Mouse (Mus musculus) midbrain, embryonic 14.5 days (tissue): ENCODE measurements at regions not wholly inside any gene's neighbourhood (a gene's known extent, or its start where the extent isn't known, plus 50 kb on each side); places are given as distances from the start of the nearest gene placed in this dataset.
A peak's percentile ranks its signal among the peaks of the same experiment; 100 is the strongest.

ENCODE experiments used
- ATAC-seq: fragments of 200-750 bp; cut with Nextera tagmentation; 2 replicates; pipeline ENCODE4 v1.8.0; 2017; ENCODE audit warnings: moderate number of reproducible peaks, moderate library complexity; ENCODE audit not compliant: low FRiP score, low TSS enrichment
- DNase-seq: peaks from one replicate; pipeline ENCODE4 v3.0.0-alpha.2; 2015
- H3K27ac ChIP-seq: fragments of 300-500 bp; sonication (generic); replicated peaks from 2 replicates; pipeline ENCODE4 v1.5.1; 2014; ENCODE audit warnings: mild to moderate bottlenecking, low read depth, low read length, moderate library complexity
- H3K27me3 ChIP-seq: fragments of 300-500 bp; sonication (generic); 2 replicates; pipeline ENCODE4 v1.6.1; 2014; ENCODE audit warnings: low read length, control low read depth, mixed read lengths; ENCODE audit not compliant: control insufficient read depth, insufficient read depth
- H3K36me3 ChIP-seq: fragments of 300-500 bp; sonication (generic); 2 replicates; pipeline ENCODE4 v1.6.1; 2014; ENCODE audit warnings: low read length, control low read depth; ENCODE audit not compliant: control insufficient read depth, insufficient read depth
- H3K4me1 ChIP-seq: fragments of 300-500 bp; sonication (generic); 2 replicates; pipeline ENCODE4 v1.6.1; 2014; ENCODE audit warnings: mild to moderate bottlenecking, antibody characterized with exemption, low read length, control low read depth; ENCODE audit not compliant: control insufficient read depth, insufficient read depth
- H3K4me2 ChIP-seq: fragments of 300-500 bp; sonication (generic); 2 replicates; pipeline ENCODE4 v1.6.1; 2014; ENCODE audit warnings: mild to moderate bottlenecking, low read length, moderate library complexity
- H3K4me3 ChIP-seq: fragments of 300-500 bp; sonication (generic); replicated peaks from 2 replicates; pipeline ENCODE4 v1.5.1; 2014; ENCODE audit warnings: low read depth, low read length
- H3K9ac ChIP-seq: fragments of 300-500 bp; sonication (generic); replicated peaks from 2 replicates; pipeline ENCODE4 v1.6.1; 2014; ENCODE audit warnings: mild to moderate bottlenecking, low read length, moderate library complexity
- H3K9me3 ChIP-seq: fragments of 300-500 bp; sonication (generic); 2 replicates; pipeline ENCODE4 v1.6.1; 2016; ENCODE audit warnings: low read length, control low read depth, mixed read lengths; ENCODE audit not compliant: control insufficient read depth
- WGBS: fragments of 180-500 bp; shearing (Covaris S2); extraction: QIAGEN DNeasy Blood & Tissue Kit; methylation state at CpG from one replicate; pipeline ENCODE4 v1.1.7; 2014; 5-methylcytosine and 5-hydroxymethylcytosine counted together

DNA sequence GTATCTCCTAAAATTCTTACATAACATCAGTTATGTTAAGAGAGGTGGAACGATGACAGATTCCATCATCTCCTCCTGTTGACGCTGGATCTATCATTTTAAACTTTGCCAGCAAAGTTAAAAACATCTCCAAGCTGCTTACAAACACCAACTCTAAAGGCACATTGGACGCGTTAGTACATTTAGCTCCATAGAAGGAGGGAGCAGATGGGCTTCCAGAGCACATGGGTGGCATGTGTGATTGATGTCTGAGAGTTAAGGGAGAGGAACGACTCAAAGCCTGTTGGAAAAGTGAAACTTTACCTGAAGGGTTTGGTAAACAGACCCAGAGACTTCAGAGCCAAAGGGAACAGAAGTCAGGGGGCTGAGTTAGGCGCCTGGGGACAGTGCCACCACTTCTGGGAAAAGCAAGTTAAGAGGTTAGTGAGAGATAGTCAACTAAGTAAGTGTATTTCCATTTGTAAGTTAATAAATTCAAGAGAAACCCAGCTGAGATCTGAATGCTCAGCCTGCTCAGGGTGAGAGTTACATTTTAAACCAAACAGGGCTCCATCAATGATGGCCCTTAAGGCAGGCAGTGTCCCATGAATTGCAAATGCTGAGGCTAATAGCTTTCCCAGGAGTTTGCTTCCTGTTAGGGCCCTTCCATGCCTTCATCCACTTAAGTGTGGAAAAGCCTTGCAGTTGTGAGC is 430.3 kb upstream of the Adamts16 start:
- Histone ChIP-seq H3K36me3 (no peaks in the 10 kb centered on the region), H3K9me3 (no peaks in the 10 kb centered on the region), H3K4me1 (no peaks in the 10 kb centered on the region), H3K27me3 (no peaks in the 10 kb centered on the region), H3K9ac (no peak overlapping the region), H3K4me2 (no peak overlapping the region), H3K27ac (no peak overlapping the region), H3K4me3 (no peak overlapping the region)
- no peak for DNase-seq
- WGBS: 80% methylated on average over 6 of the region's 6 CpGs
- no peak for ATAC-seq

DNA sequence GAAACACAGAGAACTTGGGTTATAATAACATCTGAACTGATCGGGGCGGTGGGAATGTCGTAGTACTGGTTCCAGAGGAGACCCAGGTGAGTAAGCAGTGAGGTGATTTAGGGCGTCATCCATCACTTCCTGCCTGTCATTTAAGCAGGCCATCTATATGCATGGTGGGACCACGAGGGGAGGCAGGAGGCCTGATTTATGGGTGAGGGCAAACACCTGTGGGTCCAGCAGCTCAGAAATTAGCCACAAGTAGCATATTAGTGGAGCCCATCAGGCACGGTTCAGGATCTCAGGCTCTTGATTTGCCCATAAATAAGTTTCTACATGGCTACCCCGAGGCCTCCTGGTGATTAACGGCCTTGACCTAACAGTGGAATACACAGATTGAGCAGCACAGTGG is 428.8 kb upstream of the Adamts16 start:
- 86% methylated on average over 8 of the region's 8 CpGs for WGBS
- Histone ChIP-seq H3K9me3 (no peaks in the 10 kb centered on the region), H3K4me2 (no peak overlapping the region), H3K27me3 (no peaks in the 10 kb centered on the region), H3K9ac (no peak overlapping the region), H3K36me3 (no peaks in the 10 kb centered on the region), H3K4me1 (no peaks in the 10 kb centered on the region), H3K4me3 (no peak overlapping the region), H3K27ac (no peak overlapping the region)
- no peak for ATAC-seq
- DNase-seq: no peak

DNA sequence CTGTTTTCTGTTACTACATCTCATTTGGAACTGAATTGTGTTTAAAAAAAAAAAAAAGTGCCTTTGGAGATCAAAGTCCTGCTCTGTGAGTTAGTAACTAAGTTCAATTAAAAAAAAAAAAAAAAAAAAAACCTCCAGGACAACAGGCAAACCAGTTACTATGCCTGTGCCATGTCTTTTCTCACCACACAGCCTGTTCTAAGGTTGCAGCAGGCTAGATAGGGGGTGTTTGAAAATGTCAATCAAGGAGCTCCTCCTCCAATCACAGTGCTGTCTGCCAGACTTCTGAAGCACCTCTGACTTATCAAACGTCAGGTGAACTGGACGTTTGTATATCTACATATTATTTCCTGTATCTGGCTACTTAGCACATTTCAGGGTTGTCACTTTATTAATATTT is 427.9 kb upstream of the Adamts16 start:
- DNase-seq (no peak), ATAC-seq (no peak)
- H3K9ac ChIP-seq: no peak overlapping the region
- no peaks in the 10 kb centered on the region for H3K27me3 ChIP-seq
- H3K4me1 ChIP-seq: no peaks in the 10 kb centered on the region
- H3K4me3 ChIP-seq: no peak overlapping the region
- WGBS: 72% methylated on average over 2 of the region's 2 CpGs
- H3K9me3 ChIP-seq: no peaks in the 10 kb centered on the region
- H3K27ac ChIP-seq: no peak overlapping the region
- H3K36me3 ChIP-seq: no peaks in the 10 kb centered on the region
- H3K4me2 ChIP-seq: no peak overlapping the region

DNA sequence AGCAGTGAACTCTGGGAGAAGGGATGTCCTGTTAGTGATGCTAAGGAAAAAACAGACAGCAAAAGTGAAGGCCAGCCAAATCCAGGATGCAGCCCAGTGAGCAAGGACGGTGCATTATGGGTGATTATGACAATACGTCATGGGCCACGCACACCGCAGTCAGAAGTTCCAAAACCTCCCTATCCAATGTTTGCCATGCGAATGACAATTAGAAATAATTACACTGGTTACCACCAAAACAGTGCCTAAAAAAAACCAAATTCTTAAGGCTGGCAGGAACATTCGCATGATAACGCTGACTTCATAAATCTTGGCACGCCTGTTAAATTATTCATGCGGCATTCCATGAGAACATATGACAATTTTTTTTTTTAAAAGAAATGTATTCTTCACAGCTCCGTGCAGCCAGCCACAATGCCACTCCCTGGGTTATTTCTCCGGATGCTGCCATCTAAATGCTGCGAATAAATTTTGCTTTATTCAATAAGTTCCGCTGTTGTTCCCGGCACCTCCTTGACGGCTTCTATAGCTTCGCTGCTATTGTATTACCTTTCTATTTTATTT is 421.8 kb upstream of the Adamts16 start:
- WGBS: 57% methylated on average over 16 of the region's 16 CpGs

DNA sequence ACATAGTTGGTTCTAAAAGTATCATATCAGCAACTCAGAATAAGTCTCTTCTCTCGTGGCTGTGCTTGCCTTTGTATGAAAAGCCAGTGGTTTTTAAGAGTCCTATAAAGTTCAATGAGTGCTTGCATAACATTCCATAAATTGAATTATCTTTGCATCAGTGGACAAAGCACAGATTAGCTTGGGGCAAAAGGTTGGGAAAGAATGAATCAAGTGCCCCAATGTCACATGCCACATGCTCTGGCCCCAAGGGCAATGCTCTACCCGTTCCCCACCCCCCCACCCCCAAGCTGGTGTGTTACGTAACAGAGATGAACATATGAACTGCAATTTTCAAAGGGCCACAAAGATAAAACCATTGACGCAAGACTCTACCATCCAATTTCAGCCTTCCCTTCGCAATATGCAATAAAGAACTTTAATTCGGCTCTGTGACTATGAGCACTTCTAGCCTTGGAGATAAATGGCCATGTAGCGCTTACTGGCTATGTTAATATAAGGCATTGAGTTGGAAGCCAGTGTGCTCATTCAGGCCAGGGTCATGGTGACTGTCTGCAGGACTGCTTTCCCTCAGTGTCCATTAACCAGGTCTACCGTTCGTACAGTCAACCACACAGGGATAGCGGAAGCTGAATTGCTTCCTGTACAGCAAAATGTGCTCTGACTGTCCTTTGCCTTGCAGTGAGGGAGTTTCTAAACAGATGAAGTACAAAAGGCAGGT is 421.1 kb upstream of the Adamts16 start:
- H3K27ac ChIP-seq: no peak overlapping the region
- H3K36me3 ChIP-seq: no peaks in the 10 kb centered on the region
- no peaks in the 10 kb centered on the region for H3K4me1 ChIP-seq
- no peaks in the 10 kb centered on the region for H3K9me3 ChIP-seq
- 74% methylated on average over 10 of the region's 10 CpGs for WGBS
- H3K4me2 ChIP-seq: no peak overlapping the region
- no peak for ATAC-seq
- no peaks in the 10 kb centered on the region for H3K27me3 ChIP-seq
- H3K4me3 ChIP-seq: no peak overlapping the region
- DNase-seq: no peak
- H3K9ac ChIP-seq: no peak overlapping the region

More for the DNA sequence above, 421.8 kb upstream of the Adamts16 start:
- H3K27me3 ChIP-seq: no peaks in the 10 kb centered on the region
- H3K9me3 ChIP-seq: no peaks in the 10 kb centered on the region
- H3K36me3 ChIP-seq: no peaks in the 10 kb centered on the region
- no peak overlapping the region for H3K4me3 ChIP-seq
- H3K27ac ChIP-seq: no peak overlapping the region
- DNase-seq (peak; percentile 52), ATAC-seq (no peak)
- H3K4me1 ChIP-seq: no peaks in the 10 kb centered on the region
- no peak overlapping the region for H3K9ac ChIP-seq
- H3K4me2 ChIP-seq: peak overlapping the region; percentile 35

DNA sequence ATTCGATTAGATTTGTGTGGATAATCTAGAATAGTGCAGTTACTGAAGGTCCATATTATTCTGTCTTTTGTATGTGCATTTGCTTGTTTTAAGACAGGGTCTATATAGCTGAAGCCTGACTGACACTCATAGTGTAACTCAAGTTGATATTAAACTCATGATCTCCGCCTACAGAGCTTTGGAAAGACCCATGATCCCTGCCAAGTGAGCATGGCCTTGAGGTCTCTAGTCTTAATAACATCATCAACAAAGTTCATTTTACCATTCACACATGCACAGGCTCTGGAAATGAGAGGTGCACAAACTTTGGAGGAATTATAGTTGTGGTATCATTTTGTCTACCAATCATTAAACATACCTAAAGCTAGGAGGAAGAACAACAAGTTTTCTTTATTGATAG is 412.4 kb upstream of the Adamts16 start:
- Histone ChIP-seq H3K4me1 (0 out of 2 replicates have a peak, but pooled peaks cover 10% of the 10 kb centered on the region), H3K36me3 (no peaks in the 10 kb centered on the region), H3K27me3 (no peaks in the 10 kb centered on the region), H3K9ac (no peak overlapping the region), H3K4me3 (no peak overlapping the region), H3K9me3 (no peaks in the 10 kb centered on the region), H3K27ac (no peak overlapping the region), H3K4me2 (no peak overlapping the region)
- ATAC-seq (no peak), DNase-seq (no peak)
- WGBS: 97% methylated on average over 2 of the region's 2 CpGs

DNA sequence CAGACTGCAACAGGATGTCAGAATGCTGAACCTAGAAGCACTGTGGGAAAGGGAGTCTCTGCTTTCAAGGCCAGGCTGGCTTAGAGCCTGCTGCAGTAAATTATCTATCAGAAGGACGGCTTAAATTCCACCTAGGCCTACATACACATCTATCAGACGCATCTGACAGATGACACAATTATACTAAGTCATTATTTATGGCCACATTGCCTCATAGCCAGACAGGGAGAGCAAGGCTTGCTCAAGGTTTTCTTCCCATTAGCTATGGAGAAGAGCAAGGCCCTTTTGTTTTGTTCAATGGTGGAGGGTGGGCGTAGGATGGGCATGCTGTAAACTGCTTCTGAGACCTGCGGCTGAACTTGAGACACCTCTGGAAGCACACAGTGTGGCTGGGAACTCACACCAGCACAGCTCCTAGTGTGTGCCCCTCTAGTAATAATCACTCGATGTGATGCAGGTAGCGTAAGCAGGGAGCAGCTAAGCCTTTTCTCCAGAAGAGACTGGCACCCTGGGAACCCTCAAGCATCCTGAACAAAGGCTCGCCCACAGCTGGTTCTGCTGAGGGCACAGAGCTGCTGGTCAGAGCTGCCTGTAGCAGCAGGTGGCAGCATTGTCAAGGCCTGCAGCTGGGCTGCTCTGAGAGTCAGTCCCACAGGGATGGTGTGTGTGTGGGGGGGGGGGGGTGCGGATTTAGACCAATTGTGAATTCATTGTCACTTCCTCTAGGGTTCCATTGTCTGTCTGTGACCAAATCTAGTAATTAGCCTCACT is 406.8 kb upstream of the Adamts16 start:
- WGBS: 31% methylated on average over 8 of the region's 8 CpGs
- H3K4me1 ChIP-seq: peaks cover 17% of the 10 kb centered on the region; the same call in 1 of the 2 replicates
- H3K27me3 ChIP-seq: no peaks in the 10 kb centered on the region
- 0 out of 2 replicates have a peak overlapping the region, but pooled peaks have one; percentile 38 for H3K27ac ChIP-seq
- peak; percentile 81 for DNase-seq
- H3K4me3 ChIP-seq: no peak overlapping the region
- H3K36me3 ChIP-seq: no peaks in the 10 kb centered on the region
- no peak overlapping the region for H3K4me2 ChIP-seq
- peak; percentile 73 for ATAC-seq
- no peak overlapping the region; the same call in 1 of the 2 replicates for H3K9ac ChIP-seq
- H3K9me3 ChIP-seq: no peaks in the 10 kb centered on the region

DNA sequence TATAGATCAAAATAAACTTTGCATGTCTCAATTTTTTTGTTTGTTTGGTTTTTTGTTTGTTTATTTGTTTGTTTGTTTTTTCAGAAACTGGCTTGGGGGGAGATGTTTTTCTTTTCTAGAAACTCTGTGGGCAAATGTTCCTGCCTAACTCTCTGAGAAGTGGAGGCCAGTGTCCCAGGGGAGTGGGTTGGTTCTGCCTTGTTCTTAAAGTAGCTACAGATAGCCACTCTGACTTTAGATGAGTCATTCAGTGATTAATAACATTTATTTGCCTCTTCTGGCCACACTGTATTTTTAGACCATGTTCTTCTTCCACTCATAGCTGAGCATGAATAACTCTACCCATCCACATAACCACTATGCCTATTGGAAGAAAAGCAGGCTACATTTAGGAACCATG is 405.6 kb upstream of the Adamts16 start:
- no peak for ATAC-seq
- DNase-seq: no peak
- Histone ChIP-seq H3K9ac (no peak overlapping the region), H3K9me3 (no peaks in the 10 kb centered on the region), H3K4me3 (no peak overlapping the region), H3K4me1 (peaks cover 17% of the 10 kb centered on the region; the same call in 1 of the 2 replicates), H3K27me3 (no peaks in the 10 kb centered on the region), H3K36me3 (no peaks in the 10 kb centered on the region), H3K27ac (no peak overlapping the region), H3K4me2 (no peak overlapping the region)
